Mouse (Mus musculus): ENCODE measurements around the gene Tpp1.

GRCm38 (mm10) chr7:105726144-105726979, 25.7 kb downstream of the Tpp1 start:
- TF ChIP-seq ZNF384 (IDR thresholded peaks at IDR 0.05; ENCODE audit: low read depth, low read length), result no peak
- TF ChIP-seq ZC3H11A (IDR thresholded peaks at IDR 0.05; ENCODE audit: borderline replicate concordance, low read depth, low read length), result peak; percentile 43; the same call in 1 of the 2 replicates
- TF ChIP-seq HCFC1 (IDR thresholded peaks at IDR 0.05; ENCODE audit: borderline replicate concordance, insufficient read depth, low read length), result no peak
- no peak for TF ChIP-seq CHD2 (IDR thresholded peaks at IDR 0.05; ENCODE audit: low read depth, low read length)
- no peak for TF ChIP-seq MAFK (IDR thresholded peaks at IDR 0.05; ENCODE audit: insufficient read depth, low read depth, low read length)
